Mouse (Mus musculus) mature B cell (primary cell): ENCODE measurements around the gene Gm38392.
"Not testable (repeated sequence)": the region's sequence is repeated elsewhere in the genome, so short reads cannot be mapped to it uniquely, and the experiment has no call there.

ENCODE experiments used
- in situ Hi-C: fragments of 300-500 bp; cut with MboI; formaldehyde crosslinking; loops from 2 replicates; pipeline ENCODE4 v1.14.3; 2019

The Gm38392 gene

GRCm38 (mm10) chr3:88276529-88277143 lies 10.4 kb downstream of the Gm38392 start:
- in situ Hi-C loops = no loop called here

GRCm38 (mm10) chr3:88276121-88276520 lies 10.9 kb downstream of the Gm38392 start:
- in situ Hi-C loops = no loop called here

- in situ Hi-C loops = no loop called here
These were observed 13.0 kb downstream of the Gm38392 start for GRCm38 (mm10) chr3:88274002-88274401.

GRCm38 (mm10) chr3:88271859-88272258 lies 15.2 kb downstream of the Gm38392 start:
- in situ Hi-C loops = no loop called here

- in situ Hi-C loops = not testable (repeated sequence)
These were observed 15.7 kb downstream of the Gm38392 start for GRCm38 (mm10) chr3:88271298-88271697.

GRCm38 (mm10) chr3:88268991-88269390 lies 18.0 kb downstream of the Gm38392 start:
- in situ Hi-C loops = no loop called here

- in situ Hi-C loops = not testable (repeated sequence)
These were observed 19.0 kb downstream of the Gm38392 start for GRCm38 (mm10) chr3:88268014-88268413.

GRCm38 (mm10) chr3:88262346-88262745 lies 24.7 kb downstream of the Gm38392 start:
- in situ Hi-C loops = no loop called here

GRCm38 (mm10) chr3:88256382-88256781 lies 30.6 kb downstream of the Gm38392 start:
- in situ Hi-C loops = no loop called here

- in situ Hi-C loops = no loop called here
These were observed 31.1 kb downstream of the Gm38392 start for GRCm38 (mm10) chr3:88255950-88256349.

- in situ Hi-C loops = no loop called here
These were observed 32.6 kb downstream of the Gm38392 start, which contains the start of gene Rhbg for GRCm38 (mm10) chr3:88254268-88254926. Gene Rhbg (minus strand): TSS chr3:88254709.

- in situ Hi-C loops = no loop called here
These were observed 34.3 kb downstream of the Gm38392 start for GRCm38 (mm10) chr3:88252739-88253138.

GRCm38 (mm10) chr3:88248406-88248805 lies 38.6 kb downstream of the Gm38392 start:
- in situ Hi-C loops = no loop called here

GRCm38 (mm10) chr3:88247666-88248065 lies 39.3 kb downstream of the Gm38392 start:
- in situ Hi-C loops = no loop called here

- in situ Hi-C loops = no loop called here
These were observed 41.2 kb downstream of the Gm38392 start for GRCm38 (mm10) chr3:88245811-88246210.

- in situ Hi-C loops = loop anchor here (5.0 kb wide), 1 partner anchor 162 kb away; the partner anchor contains the start of gene Iqgap3
These were observed 42.9 kb downstream of the Gm38392 start for GRCm38 (mm10) chr3:88244071-88244470.

- in situ Hi-C loops = loop anchor here (5.0 kb wide), 1 partner anchor 160 kb away; the partner anchor contains the start of gene Iqgap3
These were observed 44.5 kb downstream of the Gm38392 start for GRCm38 (mm10) chr3:88242531-88242930.

GRCm38 (mm10) chr3:88241045-88241786 lies 45.8 kb downstream of the Gm38392 start:
- in situ Hi-C loops = loop anchor here (5.0 kb wide), 1 partner anchor 159 kb away; the partner anchor contains the start of gene Iqgap3

- in situ Hi-C loops = no loop called here
These were observed 47.6 kb downstream of the Gm38392 start for GRCm38 (mm10) chr3:88239446-88239845.

GRCm38 (mm10) chr3:88238866-88239391 lies 48.1 kb downstream of the Gm38392 start:
- in situ Hi-C loops = no loop called here

- in situ Hi-C loops = no loop called here
These were observed 49.3 kb downstream of the Gm38392 start for GRCm38 (mm10) chr3:88237556-88238194.

GRCm38 (mm10) chr3:88237161-88237555 lies 49.9 kb downstream of the Gm38392 start:
- in situ Hi-C loops = no loop called here
